Mouse (Mus musculus) layer of hippocampus, postnatal 25 days (tissue): ENCODE results near the gene Pank1. TPM values are rescaled to one million over a fixed set of nuclear protein-coding genes. Genes with fewer than 3 reads are reported as not detected.

Source experiments
- DNase-seq, 2 experiments: peaks; one replicate each; pipeline ENCODE4 v3.0.0; 2022; ENCODE audit warnings: mixed read lengths in 2 of 2, low spot score in 1 of 2; ENCODE audit errors: extremely low spot score in 1 of 2
- total RNA-seq, 2 experiments: library from RNA; stranded (reverse); gene quantifications; 2 replicates each; pipeline ENCODE4 v1.2.3; 2021

Gene Pank1
- total RNA-seq, 2 experiments from 2014 or later, result 19.5 to 20.5 TPM

GRCm38 (mm10) chr19:34881160-34881559, 1.9 kb upstream of the Pank1 start:
- DNase-seq, result no peak

- no peak for DNase-seq
Measured at GRCm38 (mm10) chr19:34879624-34880023, 369 bp upstream of the Pank1 start.

- DNase-seq, result peak; percentile 68 to 75
Measured at GRCm38 (mm10) chr19:34877898-34878602, 1.2 kb downstream of the Pank1 start.

GRCm38 (mm10) chr19:34876676-34877075, 2.6 kb downstream of the Pank1 start:
- DNase-seq, result no peak

- no peak for DNase-seq
Measured at GRCm38 (mm10) chr19:34869375-34869774, 9.9 kb downstream of the Pank1 start.

GRCm38 (mm10) chr19:34868093-34868741, 11.0 kb downstream of the Pank1 start:
- DNase-seq, result no peak

GRCm38 (mm10) chr19:34863737-34864136, 15.5 kb downstream of the Pank1 start:
- DNase-seq, result no peak

GRCm38 (mm10) chr19:34856021-34856651, 23.1 kb downstream of the Pank1 start:
- no peak for DNase-seq

- DNase-seq, result no peak
Measured at GRCm38 (mm10) chr19:34851161-34851560, 28.1 kb downstream of the Pank1 start.

GRCm38 (mm10) chr19:34849426-34849825, 29.8 kb downstream of the Pank1 start:
- no peak for DNase-seq

- DNase-seq, result no peak
Measured at GRCm38 (mm10) chr19:34848164-34848563, 31.1 kb downstream of the Pank1 start.

- no peak for DNase-seq
Measured at GRCm38 (mm10) chr19:34847103-34847502, 32.2 kb downstream of the Pank1 start.

- DNase-seq, result no peak
Measured at GRCm38 (mm10) chr19:34846508-34847038, 32.7 kb downstream of the Pank1 start.

GRCm38 (mm10) chr19:34846005-34846404, 33.2 kb downstream of the Pank1 start:
- no peak for DNase-seq

- DNase-seq, result no peak
Measured at GRCm38 (mm10) chr19:34845331-34845730, 33.9 kb downstream of the Pank1 start.

GRCm38 (mm10) chr19:34844760-34845159, 34.5 kb downstream of the Pank1 start:
- no peak for DNase-seq

- no peak for DNase-seq
Measured at GRCm38 (mm10) chr19:34844047-34844446, 35.2 kb downstream of the Pank1 start.

- DNase-seq, result no peak
Measured at GRCm38 (mm10) chr19:34841719-34842506, 37.3 kb downstream of the Pank1 start.

GRCm38 (mm10) chr19:34838624-34839023, 40.6 kb downstream of the Pank1 start:
- DNase-seq, result no peak

- no peak for DNase-seq
Measured at GRCm38 (mm10) chr19:34831702-34832101, 47.6 kb downstream of the Pank1 start.
